Mouse (Mus musculus): ENCODE data around the gene Parvb.

The Parvb gene

GRCm38 (mm10) chr15:84217969-84218782 lies 13.7 kb upstream of the Parvb start:
- DNase-seq (ENCODE audit: low read depth, low spot score), result no peak

GRCm38 (mm10) chr15:84218783-84219271 lies 13.0 kb upstream of the Parvb start:
- DNase-seq (ENCODE audit: low read depth, low spot score), result no peak

- DNase-seq (ENCODE audit: low read depth, low spot score), result no peak
Observed at GRCm38 (mm10) chr15:84221539-84221938, 10.3 kb upstream of the Parvb start.

DNA sequence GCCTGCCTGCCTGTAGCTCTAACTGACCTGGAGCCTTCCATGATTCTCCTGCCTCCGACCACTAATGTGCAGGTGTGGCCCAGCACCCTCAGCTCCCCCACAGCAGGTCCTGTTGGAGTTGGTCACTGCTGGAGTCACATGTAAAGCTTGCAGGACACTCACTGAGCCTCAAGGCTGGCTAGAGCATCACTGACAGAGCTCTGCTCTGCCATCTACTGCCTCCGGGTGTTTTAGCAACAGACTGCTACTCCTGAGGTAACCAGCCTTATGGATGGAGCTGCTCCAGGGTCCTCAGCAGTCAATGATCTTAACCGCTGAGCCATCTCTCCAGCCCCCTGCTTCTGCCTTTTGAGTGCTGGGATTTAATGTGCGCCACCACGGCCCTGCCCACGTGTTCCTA lies 8.4 kb upstream of the Parvb start:
- no peak for DNase-seq (ENCODE audit: low read depth, low spot score)

DNA sequence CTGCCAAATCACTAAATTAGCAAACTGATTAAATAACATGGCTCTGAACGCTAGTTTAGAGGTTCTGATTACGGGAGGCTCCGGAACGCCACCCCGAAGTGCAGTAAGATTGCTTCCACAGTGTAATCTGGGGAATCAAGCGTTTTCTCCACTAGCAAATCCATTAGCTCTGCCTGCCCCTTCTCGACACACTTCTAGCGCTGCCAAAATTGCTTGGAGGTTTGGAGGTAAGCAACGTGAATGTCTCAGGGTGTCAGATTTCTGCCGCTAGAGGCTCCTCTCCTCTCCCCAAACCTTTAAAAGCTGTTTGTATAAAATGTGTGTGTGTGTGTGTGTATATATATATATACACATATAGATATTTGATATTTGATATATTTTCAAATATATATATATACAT lies 7.1 kb upstream of the Parvb start:
- DNase-seq (ENCODE audit: low read depth, low spot score), result no peak

GRCm38 (mm10) chr15:84226918-84227317 lies 4.9 kb upstream of the Parvb start:
- DNase-seq (ENCODE audit: low read depth, low spot score), result no peak

DNA sequence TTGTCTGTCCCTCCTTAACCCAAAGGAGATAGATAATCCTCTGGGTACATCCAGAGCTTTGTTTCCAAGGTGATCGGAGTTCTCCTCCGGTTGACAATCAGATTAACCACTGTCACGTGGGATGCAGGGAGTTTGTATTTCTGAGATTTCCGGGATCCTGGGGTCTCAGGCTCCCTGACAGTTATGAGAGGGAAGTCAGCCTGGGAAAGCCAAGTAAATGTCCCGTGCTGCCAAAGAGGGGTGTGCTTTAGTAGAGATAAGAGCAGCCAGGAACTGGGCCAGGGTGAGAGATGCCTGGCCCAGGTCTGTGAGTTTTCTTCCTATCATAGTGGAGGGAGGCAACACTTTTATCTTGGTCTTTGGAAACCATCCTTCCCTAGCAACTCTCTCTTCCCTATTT lies 1.2 kb upstream of the Parvb start:
- DNase-seq (ENCODE audit: low read depth, low spot score), result no peak

- DNase-seq (ENCODE audit: low read depth, low spot score), result no peak
Observed at GRCm38 (mm10) chr15:84231113-84231712, 630 bp upstream of the Parvb start.

- DNase-seq (ENCODE audit: low read depth, low spot score), result no peak
Observed at GRCm38 (mm10) chr15:84232609-84233008, 766 bp downstream of the Parvb start.

GRCm38 (mm10) chr15:84234794-84235581 lies 3.1 kb downstream of the Parvb start:
- DNase-seq (ENCODE audit: low read depth, low spot score), result no peak

DNA sequence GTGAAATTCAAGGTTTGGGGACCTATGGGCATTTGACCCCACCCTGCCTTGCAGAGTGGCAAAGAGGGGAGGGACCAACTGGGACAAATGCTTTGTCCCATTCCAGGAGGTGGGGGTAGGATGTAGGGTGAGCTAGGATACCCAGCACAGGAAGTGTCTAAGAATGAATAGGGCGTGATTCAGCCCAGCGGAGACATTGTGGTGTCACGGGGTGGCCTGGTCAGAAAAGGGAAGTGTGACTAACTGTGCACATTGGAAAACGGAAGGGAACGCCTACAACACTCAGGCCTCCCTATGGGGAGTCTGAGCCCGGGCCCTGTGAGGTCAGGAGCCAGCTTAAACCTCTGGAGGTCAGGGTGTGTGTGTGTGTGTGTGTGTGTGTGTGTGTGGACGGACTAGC lies 3.8 kb downstream of the Parvb start:
- DNase-seq (ENCODE audit: low read depth, low spot score), result no peak

DNA sequence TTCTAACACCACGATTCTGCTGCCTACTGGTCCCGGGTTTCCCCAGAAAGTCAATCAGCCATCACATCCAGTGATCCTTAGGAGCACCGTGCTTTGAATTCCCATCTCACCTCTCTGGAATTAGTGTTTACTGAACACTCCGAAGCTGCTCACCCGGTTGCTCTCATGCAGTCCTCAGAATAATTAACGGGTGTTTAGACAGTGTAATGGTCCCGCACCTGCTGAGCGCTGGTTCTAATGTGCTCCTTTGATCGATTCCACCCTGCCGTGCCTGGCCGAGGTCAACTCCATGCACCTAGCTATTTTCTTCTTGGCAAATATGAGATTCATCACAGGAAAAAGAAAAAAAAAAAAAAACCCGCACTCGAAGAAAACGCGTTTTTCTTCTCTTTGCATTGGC lies 6.7 kb downstream of the Parvb start:
- no peak for DNase-seq (ENCODE audit: low read depth, low spot score)

DNA sequence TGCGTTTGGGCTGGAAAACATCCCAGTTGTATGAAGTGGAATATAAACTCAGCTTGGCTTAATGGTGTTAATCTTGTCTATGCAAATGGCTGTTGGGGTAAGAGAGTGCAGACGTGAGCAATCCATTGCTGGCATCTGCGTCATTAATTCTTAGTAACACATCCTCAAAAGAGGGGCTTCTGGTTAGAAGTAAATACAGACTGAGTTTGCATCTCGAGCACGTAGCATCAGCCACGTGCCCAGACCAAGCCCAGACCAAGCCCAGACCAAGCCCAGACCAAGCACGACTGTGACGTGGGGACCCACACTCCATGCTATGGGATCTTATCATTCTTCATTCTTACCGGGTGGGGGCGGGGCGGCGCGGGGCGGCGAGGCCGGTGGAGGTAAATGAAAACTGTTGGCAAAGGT lies 7.2 kb downstream of the Parvb start:
- DNase-seq (ENCODE audit: low read depth, low spot score), result no peak

DNA sequence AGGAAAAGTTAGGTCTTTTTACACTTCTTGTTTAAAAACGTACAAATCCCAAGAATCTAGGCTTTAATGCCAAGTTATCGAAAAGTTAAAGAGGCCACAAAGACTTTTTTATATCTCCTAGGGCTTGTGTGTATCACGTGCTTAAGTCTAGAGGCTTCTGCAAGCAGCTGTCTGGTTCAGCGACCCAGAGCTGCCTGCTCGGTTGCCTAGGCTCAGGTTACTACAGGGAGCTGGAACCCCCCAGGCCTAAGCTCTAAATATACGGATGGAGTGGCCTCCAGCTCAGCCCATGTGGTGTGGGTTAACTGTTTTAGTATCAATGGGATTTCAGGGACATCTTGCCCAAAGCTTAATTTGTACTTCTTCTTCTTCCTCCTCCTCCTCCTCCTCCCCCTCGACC lies 9.7 kb downstream of the Parvb start:
- DNase-seq (ENCODE audit: low read depth, low spot score), result no peak

DNA sequence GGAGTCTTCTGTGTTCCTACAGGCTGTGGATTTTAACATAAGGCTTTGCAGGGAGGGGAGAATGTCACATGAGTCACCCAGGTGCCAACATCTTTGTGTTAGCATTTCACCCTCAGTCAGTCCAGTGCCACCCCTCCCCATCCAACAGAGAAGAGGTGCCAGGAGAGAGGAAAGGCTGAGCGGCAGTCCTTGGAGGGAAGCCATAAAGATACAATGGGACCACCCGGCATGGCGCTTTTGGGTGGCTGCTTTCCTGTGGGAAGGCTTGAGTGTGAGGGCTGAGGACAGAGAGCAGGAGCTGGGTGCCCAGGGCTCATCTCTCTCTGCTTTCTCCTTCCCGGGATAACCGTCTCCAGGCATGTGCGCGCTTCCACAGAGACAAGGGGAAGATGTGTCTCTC lies 13.3 kb downstream of the Parvb start:
- no peak for DNase-seq (ENCODE audit: low read depth, low spot score)

- DNase-seq (ENCODE audit: low read depth, low spot score), result no peak
Observed at GRCm38 (mm10) chr15:84246195-84246594, 14.4 kb downstream of the Parvb start.

GRCm38 (mm10) chr15:84247309-84247708 lies 15.5 kb downstream of the Parvb start:
- DNase-seq (ENCODE audit: low read depth, low spot score), result no peak

GRCm38 (mm10) chr15:84251227-84251626 lies 19.4 kb downstream of the Parvb start:
- DNase-seq (ENCODE audit: low read depth, low spot score), result no peak

DNA sequence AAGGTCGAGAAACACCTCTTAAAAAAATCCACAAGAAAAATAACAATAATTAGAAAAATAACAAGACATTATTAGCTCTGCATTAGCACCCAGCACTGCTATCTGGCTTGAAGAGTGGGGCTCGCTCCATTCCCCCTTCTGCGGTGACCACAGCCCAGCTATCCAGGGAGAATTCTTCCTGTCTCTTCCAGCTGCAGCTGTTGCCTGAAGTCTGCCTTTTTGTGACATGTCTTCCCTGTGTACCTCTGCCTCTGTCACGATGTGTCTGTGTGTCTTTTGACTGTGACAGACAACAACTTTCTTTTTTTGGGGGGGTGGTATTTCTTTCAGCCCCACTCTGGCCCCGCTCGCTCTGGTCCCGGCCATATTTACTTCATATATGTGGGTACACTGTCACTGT lies 20.8 kb downstream of the Parvb start:
- DNase-seq (ENCODE audit: low read depth, low spot score), result no peak

DNA sequence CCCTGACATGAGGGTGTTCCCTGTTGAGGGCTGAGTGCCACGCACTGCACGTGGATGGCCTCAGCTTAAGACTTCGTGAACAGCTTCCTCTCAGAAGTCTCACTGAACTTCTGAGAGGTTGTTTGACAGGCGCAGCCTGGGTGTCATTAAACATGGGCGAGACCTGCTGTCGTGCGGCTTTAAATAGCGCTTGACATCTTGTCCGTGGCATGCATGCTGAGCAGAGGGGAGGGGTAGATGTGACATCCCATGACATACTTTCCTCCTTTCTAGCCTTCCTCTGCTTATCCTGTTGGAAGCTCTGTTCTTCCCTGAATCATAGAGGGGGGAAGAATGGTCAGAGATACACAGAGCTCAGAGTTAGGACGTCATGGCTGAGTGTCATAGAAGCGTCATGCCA lies 21.9 kb downstream of the Parvb start:
- no peak for DNase-seq (ENCODE audit: low read depth, low spot score)

GRCm38 (mm10) chr15:84254387-84254786 lies 22.5 kb downstream of the Parvb start:
- no peak for DNase-seq (ENCODE audit: low read depth, low spot score)

GRCm38 (mm10) chr15:84256254-84256850 lies 24.5 kb downstream of the Parvb start:
- DNase-seq (ENCODE audit: low read depth, low spot score), result no peak
